Mouse (Mus musculus) kidney, adult 2 months (tissue): ENCODE data around the gene Brwd1. TPM values are rescaled to one million over a fixed set of nuclear protein-coding genes. Genes with fewer than 3 reads are reported as not detected.
"Not testable (repeated sequence)": the region's sequence is repeated elsewhere in the genome, so short reads cannot be mapped to it uniquely, and the experiment has no call there.

Experiments used
- DNase-seq: peaks from one replicate; pipeline ENCODE4 v3.0.0; 2021
- H3K27ac ChIP-seq: fragments of 200-500 bp; 2 replicates; pipeline ENCODE4 v1.5.1; 2012; ENCODE audit warnings: low read depth, low read length, control low read depth, inconsistent platforms; ENCODE audit not compliant: insufficient read depth
- H3K27me3 ChIP-seq: fragments of 200-500 bp; replicated peaks from 2 replicates; pipeline ENCODE4 v1.6.1; 2012; ENCODE audit warnings: mild to moderate bottlenecking, moderate library complexity, low read length, inconsistent platforms; ENCODE audit not compliant: control insufficient read depth, insufficient read depth
- H3K36me3 ChIP-seq: fragments of 200-500 bp; 2 replicates; pipeline ENCODE4 v1.6.1; 2012; ENCODE audit warnings: mild to moderate bottlenecking, moderate library complexity, low read length, inconsistent platforms; ENCODE audit not compliant: control insufficient read depth, insufficient read depth
- H3K4me1 ChIP-seq: fragments of 200-500 bp; 2 replicates; pipeline ENCODE4 v1.6.1; 2011; ENCODE audit warnings: low read length; ENCODE audit not compliant: control insufficient read depth, insufficient read depth
- H3K4me3 ChIP-seq: fragments of 200-500 bp; 2 replicates; pipeline ENCODE4 v1.5.1; 2011; ENCODE audit warnings: mild to moderate bottlenecking, low read depth, low read length, control low read depth; ENCODE audit not compliant: insufficient read depth
- CTCF ChIP-seq: fragments of 200-500 bp; conservative IDR thresholded peaks from 2 replicates; pipeline ENCODE4 v1.5.1; 2011; ENCODE audit warnings: low read depth, mild to moderate bottlenecking, control low read depth, low read length, moderate library complexity, mixed read lengths; ENCODE audit not compliant: insufficient read depth, insufficient read length
- POLR2A ChIP-seq: fragments of 200-500 bp; IDR thresholded peaks from one replicate; pipeline ENCODE4 v1.6.1; 2011; ENCODE audit warnings: low read depth, low read length, control low read depth
- WGBS: fragments of 180-500 bp; shearing (Covaris S2); methylation state at CpG from one replicate; pipeline ENCODE4 v1.1.7; 2018; 5-methylcytosine and 5-hydroxymethylcytosine counted together
- polyA plus RNA-seq: library from polyadenylated mRNA; depleted of rRNA; stranded (reverse); fragments of >200 nt; gene quantifications from 2 replicates; pipeline ENCODE4 v1.2.3, GENCODE M21; 2012

Brwd1 gene
- polyA plus RNA-seq, 1 experiment: 15.2 TPM

GRCm38 (mm10) chr16:95983601-95984000 is 98.7 kb downstream of the Brwd1 start:
- no peak overlapping the region for H3K4me3 ChIP-seq
- no peak for TF ChIP-seq POLR2A
- TF ChIP-seq CTCF: peak; percentile 57
- H3K36me3 ChIP-seq: no peaks in the 10 kb centered on the region; the same call in none of the 2 replicates
- no peaks in the 10 kb centered on the region for H3K4me1 ChIP-seq
- H3K27ac ChIP-seq: no peak overlapping the region
- 65% methylated on average over 7 of the region's 7 CpGs for WGBS
- no peak for DNase-seq
- H3K27me3 ChIP-seq: no peaks in the 10 kb centered on the region

GRCm38 (mm10) chr16:95970841-95971240 is 111.5 kb downstream of the Brwd1 start:
- Histone ChIP-seq H3K4me3 (no peak overlapping the region), H3K36me3 (no peaks in the 10 kb centered on the region), H3K27me3 (no peaks in the 10 kb centered on the region), H3K4me1 (no peaks in the 10 kb centered on the region), H3K27ac (no peak overlapping the region)
- TF ChIP-seq CTCF (no peak), POLR2A (no peak)
- 77% methylated on average over 2 of the region's 2 CpGs for WGBS
- no peak for DNase-seq

GRCm38 (mm10) chr16:95967455-95967854 is 114.9 kb downstream of the Brwd1 start:
- H3K27ac ChIP-seq: no peak overlapping the region
- H3K27me3 ChIP-seq: no peaks in the 10 kb centered on the region
- WGBS: 69% methylated on average over 11 of the region's 11 CpGs
- no peak overlapping the region for H3K4me3 ChIP-seq
- TF ChIP-seq CTCF: no peak
- TF ChIP-seq POLR2A: no peak
- no peaks in the 10 kb centered on the region for H3K36me3 ChIP-seq
- H3K4me1 ChIP-seq: no peaks in the 10 kb centered on the region
- no peak for DNase-seq

GRCm38 (mm10) chr16:95964427-95965023 is 117.8 kb downstream of the Brwd1 start:
- H3K27me3 ChIP-seq: no peaks in the 10 kb centered on the region
- 31% methylated on average over 11 of the region's 11 CpGs for WGBS
- TF ChIP-seq POLR2A (no peak), CTCF (peak; percentile 51)
- H3K4me3 ChIP-seq: no peak overlapping the region
- H3K4me1 ChIP-seq: no peaks in the 10 kb centered on the region
- peak; percentile 27 for DNase-seq
- H3K27ac ChIP-seq: no peak overlapping the region
- no peaks in the 10 kb centered on the region for H3K36me3 ChIP-seq

- not testable (repeated sequence) for H3K27ac ChIP-seq, H3K27me3 ChIP-seq, H3K4me3 ChIP-seq, DNase-seq, H3K36me3 ChIP-seq, H3K4me1 ChIP-seq
- WGBS: 63% methylated on average over 1 of the region's 1 CpGs
Measured at GRCm38 (mm10) chr16:95961484-95961883, 120.8 kb downstream of the Brwd1 start.

GRCm38 (mm10) chr16:95960689-95961088 is 121.6 kb downstream of the Brwd1 start:
- not testable (repeated sequence) for H3K27ac ChIP-seq, DNase-seq, H3K27me3 ChIP-seq, H3K4me1 ChIP-seq, H3K36me3 ChIP-seq, H3K4me3 ChIP-seq
- 93% methylated on average over 2 of the region's 2 CpGs for WGBS

GRCm38 (mm10) chr16:95958080-95958479 is 124.2 kb downstream of the Brwd1 start:
- no peaks in the 10 kb centered on the region for H3K36me3 ChIP-seq
- H3K4me1 ChIP-seq: no peaks in the 10 kb centered on the region
- whole genome bisulfite sequencing: 33% methylated on average over 8 of the region's 8 CpGs
- H3K27me3 ChIP-seq: no peaks in the 10 kb centered on the region
- TF ChIP-seq POLR2A (no peak), CTCF (no peak)
- peak; percentile 24 for DNase-seq
- no peak overlapping the region for H3K27ac ChIP-seq
- no peak overlapping the region for H3K4me3 ChIP-seq

- WGBS: 74% methylated on average over 5 of the region's 5 CpGs
Measured at GRCm38 (mm10) chr16:95956618-95957017, 125.7 kb downstream of the Brwd1 start.

More at GRCm38 (mm10) chr16:95956618-95957017, 125.7 kb downstream of the Brwd1 start:
- DNase-seq: no peak
- Histone ChIP-seq H3K36me3 (no peaks in the 10 kb centered on the region), H3K27ac (no peak overlapping the region), H3K27me3 (no peaks in the 10 kb centered on the region), H3K4me1 (no peaks in the 10 kb centered on the region), H3K4me3 (no peak overlapping the region)
- TF ChIP-seq POLR2A: no peak
- no peak for TF ChIP-seq CTCF
